Mouse (Mus musculus) heart, embryonic 11.5 days (tissue): Measurements from ENCODE around the gene Sync. TPM values are rescaled to one million over a fixed set of nuclear protein-coding genes. Genes with fewer than 3 reads are reported as not detected.

ENCODE experiments used
- ATAC-seq: fragments of 200-750 bp; cut with Nextera tagmentation; replicated peaks from 2 replicates; pipeline ENCODE4 v1.8.0; 2017; ENCODE audit warnings: moderate library complexity; ENCODE audit not compliant: insufficient number of reproducible peaks, low FRiP score, low TSS enrichment
- H3K27ac ChIP-seq: fragments of 300-500 bp; sonication (generic); 2 replicates; pipeline ENCODE4 v1.5.1; 2014; ENCODE audit warnings: mild to moderate bottlenecking, low read depth, low read length
- H3K27me3 ChIP-seq: fragments of 300-500 bp; sonication (generic); 2 replicates; pipeline ENCODE4 v1.6.1; 2014; ENCODE audit warnings: mild to moderate bottlenecking, low read length, mixed read lengths; ENCODE audit not compliant: control insufficient read depth, insufficient read depth
- H3K36me3 ChIP-seq: fragments of 300-500 bp; sonication (generic); 2 replicates; pipeline ENCODE4 v1.6.1; 2014; ENCODE audit warnings: mild to moderate bottlenecking, low read length, moderate library complexity, mixed read lengths; ENCODE audit not compliant: control insufficient read depth, insufficient read depth
- H3K4me1 ChIP-seq: fragments of 300-500 bp; sonication (generic); 2 replicates; pipeline ENCODE4 v1.6.1; 2014; ENCODE audit warnings: low read length; ENCODE audit not compliant: control insufficient read depth, insufficient read depth
- H3K4me2 ChIP-seq: fragments of 300-500 bp; sonication (generic); 2 replicates; pipeline ENCODE4 v1.6.1; 2014; ENCODE audit warnings: mild to moderate bottlenecking, moderate library complexity
- H3K4me3 ChIP-seq: fragments of 300-500 bp; sonication (generic); 2 replicates; pipeline ENCODE4 v1.5.1; 2014; ENCODE audit warnings: low read depth, low read length
- H3K9ac ChIP-seq: fragments of 300-500 bp; sonication (generic); 2 replicates; pipeline ENCODE4 v1.6.1; 2014; ENCODE audit warnings: mild to moderate bottlenecking, low read depth, low read length, moderate library complexity
- H3K9me3 ChIP-seq: fragments of 300-500 bp; sonication (generic); replicated peaks from 2 replicates; pipeline ENCODE4 v1.6.1; 2016; ENCODE audit warnings: low read length; ENCODE audit not compliant: control insufficient read depth
- WGBS: fragments of 180-500 bp; shearing (Covaris S2); extraction: QIAGEN DNeasy Blood & Tissue Kit; methylation state at CpG from one replicate; pipeline ENCODE4 v1.1.7; 2014; ENCODE audit not compliant: insufficient replicate concordance; 5-methylcytosine and 5-hydroxymethylcytosine counted together
- polyA plus RNA-seq: library from polyadenylated mRNA; unstranded; fragments of >200 nt; fragmentation: Nextera tagmentation; extraction: Ambion mirVana; gene quantifications from 2 replicates; pipeline ENCODE4 v1.2.1, GENCODE M21; 2014

The Sync gene
- polyA plus RNA-seq, 1 experiment from 2014 or later, result 1.2 TPM

DNA sequence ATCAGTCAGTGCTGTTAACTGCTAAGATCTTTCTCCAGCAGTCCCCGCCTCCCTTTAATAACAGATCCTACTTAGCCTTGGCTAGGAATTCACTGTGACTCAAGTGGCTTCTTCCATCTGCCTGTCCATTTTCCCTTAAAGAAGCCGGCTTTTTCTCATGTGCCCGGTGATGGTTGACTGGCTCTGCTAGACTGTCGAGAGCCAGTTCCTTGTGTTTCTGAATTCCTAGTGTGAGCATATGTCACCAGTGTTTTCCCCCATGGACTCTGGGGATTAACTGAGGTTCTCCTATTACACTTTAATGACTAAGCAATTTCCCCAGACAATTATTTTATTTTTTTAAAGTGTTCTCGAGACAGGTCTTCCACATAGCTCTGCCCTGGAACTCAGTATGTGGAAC, 16.0 kb downstream of the Sync start:
- no peak overlapping the region for H3K9ac ChIP-seq
- H3K36me3 ChIP-seq, result peaks cover 10% of the 10 kb centered on the region
- no peak overlapping the region for H3K4me2 ChIP-seq
- no peak overlapping the region for H3K4me3 ChIP-seq
- 88% methylated on average over 5 of the region's 5 CpGs for WGBS
- H3K4me1 ChIP-seq, result no peaks in the 10 kb centered on the region; the same call in 1 of the 2 replicates
- no peaks in the 10 kb centered on the region for H3K9me3 ChIP-seq
- H3K27me3 ChIP-seq, result no peaks in the 10 kb centered on the region
- H3K27ac ChIP-seq, result no peak overlapping the region
- ATAC-seq, result no peak

DNA sequence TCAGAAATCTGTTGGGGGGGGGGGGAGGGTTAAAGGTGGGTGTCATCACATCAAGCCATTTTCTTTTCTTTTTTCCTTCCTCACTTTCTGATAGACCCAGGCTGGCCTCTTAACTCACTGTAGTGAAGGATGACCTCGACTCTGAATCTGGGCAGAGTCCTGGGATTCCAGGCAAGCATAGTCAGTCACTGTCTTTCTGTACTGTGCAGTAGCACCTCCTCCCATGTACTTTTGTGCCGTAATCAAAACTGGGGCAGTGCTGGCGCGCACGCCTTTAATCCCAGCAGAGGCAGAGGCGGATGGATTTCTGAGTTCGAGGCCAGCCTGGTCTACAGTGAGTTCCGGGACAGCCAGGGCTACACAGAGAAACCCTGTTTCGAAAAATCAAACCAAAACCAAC, 16.4 kb downstream of the Sync start:
- peaks cover 11% of the 10 kb centered on the region for H3K36me3 ChIP-seq
- peak; percentile 49; the same call in 1 of the 2 replicates for ATAC-seq
- no peak overlapping the region for H3K9ac ChIP-seq
- H3K9me3 ChIP-seq, result no peaks in the 10 kb centered on the region
- no peak overlapping the region for H3K27ac ChIP-seq
- no peaks in the 10 kb centered on the region; the same call in 1 of the 2 replicates for H3K4me1 ChIP-seq
- no peak overlapping the region for H3K4me2 ChIP-seq
- no peaks in the 10 kb centered on the region for H3K27me3 ChIP-seq
- H3K4me3 ChIP-seq, result no peak overlapping the region
- WGBS, result 72% methylated on average over 9 of the region's 9 CpGs

DNA sequence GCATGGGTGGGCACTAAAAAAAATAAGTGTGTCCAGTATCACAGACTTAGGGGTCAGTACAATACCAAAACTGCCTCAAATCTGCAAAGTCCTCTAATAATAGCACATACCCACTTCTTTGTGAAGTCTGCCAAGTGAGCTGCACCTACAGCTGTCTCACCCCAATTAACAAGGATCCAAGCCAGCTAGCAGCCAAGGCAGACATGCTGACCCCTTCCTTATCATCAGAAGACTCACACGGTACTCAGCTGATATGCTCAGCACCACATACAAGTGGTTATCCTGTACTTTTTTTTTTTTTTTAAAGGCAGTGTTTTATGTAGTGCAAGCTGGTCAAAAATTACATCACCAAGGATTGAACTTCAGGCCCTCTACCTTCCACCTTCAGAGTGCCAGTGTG, 16.9 kb downstream of the Sync start:
- no peak for ATAC-seq
- Histone ChIP-seq H3K9me3 (no peaks in the 10 kb centered on the region), H3K4me1 (no peaks in the 10 kb centered on the region; the same call in 1 of the 2 replicates), H3K4me3 (no peak overlapping the region), H3K36me3 (peaks cover 13% of the 10 kb centered on the region), H3K27ac (0 out of 2 replicates have a peak overlapping the region, but pooled peaks have one; percentile 1), H3K27me3 (no peaks in the 10 kb centered on the region), H3K9ac (no peak overlapping the region), H3K4me2 (no peak overlapping the region)
- WGBS, result 10% methylated on average over 1 of the region's 1 CpGs

GRCm38 (mm10) chr4:129307936-129308335, 20.5 kb downstream of the Sync start:
- WGBS, result 85% methylated on average over 1 of the region's 1 CpGs
- no peak for ATAC-seq
- Histone ChIP-seq H3K36me3 (peaks cover 26% of the 10 kb centered on the region), H3K4me2 (no peak overlapping the region), H3K4me3 (no peak overlapping the region), H3K4me1 (no peaks in the 10 kb centered on the region; the same call in 1 of the 2 replicates), H3K9me3 (no peaks in the 10 kb centered on the region), H3K9ac (no peak overlapping the region), H3K27me3 (no peaks in the 10 kb centered on the region), H3K27ac (no peak overlapping the region)

DNA sequence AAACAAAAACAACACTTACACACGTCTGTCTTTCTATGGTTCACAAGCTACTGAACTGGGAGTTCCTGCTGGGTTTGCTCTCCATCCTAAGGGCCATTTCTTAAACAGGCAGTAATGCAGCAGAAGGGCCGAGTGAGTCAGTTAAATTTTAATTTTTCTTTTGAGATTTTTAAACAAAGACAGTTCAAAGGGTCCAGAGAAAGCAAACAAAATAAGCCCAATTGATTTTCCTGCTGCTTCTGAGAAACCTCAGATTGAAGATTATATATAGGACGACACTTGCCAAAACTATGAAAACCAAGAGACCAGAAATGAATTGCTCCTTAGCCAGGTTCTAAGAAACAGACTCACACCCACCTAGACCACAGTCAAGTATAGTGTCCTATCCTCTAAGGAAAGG, 26.5 kb downstream of the Sync start:
- no peak overlapping the region for H3K27ac ChIP-seq
- no peak overlapping the region for H3K9ac ChIP-seq
- H3K4me1 ChIP-seq, result no peaks in the 10 kb centered on the region
- H3K27me3 ChIP-seq, result no peaks in the 10 kb centered on the region
- no peaks in the 10 kb centered on the region for H3K9me3 ChIP-seq
- peaks cover 49% of the 10 kb centered on the region for H3K36me3 ChIP-seq
- H3K4me2 ChIP-seq, result no peak overlapping the region
- no peak for ATAC-seq
- 81% methylated on average over 3 of the region's 3 CpGs for WGBS
- H3K4me3 ChIP-seq, result no peak overlapping the region

GRCm38 (mm10) chr4:129320876-129321275, 33.5 kb downstream of the Sync start:
- no peak overlapping the region for H3K27ac ChIP-seq
- ATAC-seq, result no peak
- no peaks in the 10 kb centered on the region for H3K4me1 ChIP-seq
- no peak overlapping the region for H3K4me3 ChIP-seq
- H3K36me3 ChIP-seq, result peaks cover 19% of the 10 kb centered on the region
- no peaks in the 10 kb centered on the region for H3K9me3 ChIP-seq
- H3K27me3 ChIP-seq, result no peaks in the 10 kb centered on the region
- WGBS, result 94% methylated on average over 1 of the region's 1 CpGs
- H3K9ac ChIP-seq, result no peak overlapping the region
- H3K4me2 ChIP-seq, result no peak overlapping the region

DNA sequence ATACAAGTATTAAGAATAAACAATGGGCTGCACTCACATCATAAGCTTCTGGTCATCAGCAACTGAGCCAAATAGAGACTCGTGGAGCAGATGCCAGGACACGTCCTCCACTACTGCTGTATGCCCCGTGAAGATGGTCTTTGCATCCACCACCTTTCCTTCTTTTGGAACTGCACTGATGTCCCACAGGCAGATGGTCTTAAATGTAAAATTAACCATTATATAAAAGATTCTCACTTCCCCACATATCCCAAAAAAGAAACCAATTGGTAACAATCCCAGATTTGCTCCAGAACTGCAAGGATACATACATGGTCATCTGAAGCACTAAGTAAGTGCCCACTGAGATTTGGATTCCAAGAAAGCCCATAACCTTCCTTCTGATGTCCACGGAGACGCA, 34.6 kb downstream of the Sync start:
- no peak for ATAC-seq
- no peak overlapping the region for H3K27ac ChIP-seq
- no peak overlapping the region for H3K4me3 ChIP-seq
- H3K4me2 ChIP-seq, result no peak overlapping the region
- no peaks in the 10 kb centered on the region for H3K4me1 ChIP-seq
- H3K9ac ChIP-seq, result no peak overlapping the region
- H3K36me3 ChIP-seq, result peaks cover 19% of the 10 kb centered on the region
- 92% methylated on average over 5 of the region's 5 CpGs for WGBS
- no peaks in the 10 kb centered on the region for H3K9me3 ChIP-seq
- no peaks in the 10 kb centered on the region for H3K27me3 ChIP-seq

- H3K27me3 ChIP-seq, result no peaks in the 10 kb centered on the region
- H3K9me3 ChIP-seq, result no peaks in the 10 kb centered on the region
- H3K27ac ChIP-seq, result no peak overlapping the region
- H3K4me2 ChIP-seq, result no peak overlapping the region
- no peaks in the 10 kb centered on the region for H3K4me1 ChIP-seq
- H3K9ac ChIP-seq, result no peak overlapping the region
- peaks cover 20% of the 10 kb centered on the region for H3K36me3 ChIP-seq
- ATAC-seq, result no peak
- 98% methylated on average over 1 of the region's 1 CpGs for WGBS
- no peak overlapping the region for H3K4me3 ChIP-seq
Observed at GRCm38 (mm10) chr4:129323491-129323890, 36.1 kb downstream of the Sync start.

- Histone ChIP-seq H3K4me1 (no peaks in the 10 kb centered on the region), H3K36me3 (peaks cover 18% of the 10 kb centered on the region), H3K4me2 (no peak overlapping the region), H3K4me3 (no peak overlapping the region), H3K27me3 (no peaks in the 10 kb centered on the region), H3K9me3 (no peaks in the 10 kb centered on the region), H3K9ac (no peak overlapping the region), H3K27ac (no peak overlapping the region)
- 82% methylated on average over 1 of the region's 1 CpGs for WGBS
- no peak for ATAC-seq
Observed at GRCm38 (mm10) chr4:129324756-129325155, 37.3 kb downstream of the Sync start.
